Mouse (Mus musculus): ENCODE measurements around the gene Folr2.

DNA sequence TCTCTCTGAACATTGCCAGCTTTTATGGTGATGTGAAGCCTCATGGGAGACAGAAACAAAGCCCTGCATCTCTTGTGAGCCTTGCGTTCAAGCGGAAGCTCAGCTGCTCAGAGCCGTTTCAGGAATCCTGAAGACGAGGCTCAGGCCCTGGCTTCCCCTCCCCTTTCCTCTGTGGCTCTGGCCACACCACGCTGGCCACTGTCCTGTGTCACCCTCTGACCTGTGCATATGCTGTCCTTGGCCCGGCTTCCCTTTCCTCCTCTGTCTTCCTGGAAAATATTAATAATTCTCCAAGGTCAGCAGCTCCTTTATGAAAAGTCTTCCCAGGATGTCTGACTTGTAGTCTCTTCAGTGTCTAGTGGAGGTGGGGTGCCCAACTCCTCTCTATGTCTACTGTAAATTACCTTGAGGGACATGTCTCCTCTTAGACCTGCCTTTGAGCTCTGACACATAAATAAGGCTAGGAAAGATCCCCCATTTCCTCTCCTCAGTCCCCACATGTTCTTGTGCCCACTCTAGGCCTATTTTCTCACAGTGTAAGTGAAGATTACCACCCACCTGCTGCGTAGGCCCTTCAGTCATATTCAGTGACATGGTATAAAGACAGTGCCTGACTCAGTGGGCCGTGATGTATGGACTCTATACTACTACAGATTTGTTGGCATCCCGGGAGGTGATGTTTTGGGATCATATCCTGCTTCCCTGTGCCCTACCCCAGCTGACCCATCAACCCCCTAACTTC is 25.6 kb upstream of the Folr2 start:
- TF ChIP-seq CTCF (IDR thresholded peaks at IDR 0.05; ENCODE audit: borderline replicate concordance, insufficient read depth, low read depth, low read length) (no peak), POLR2A (IDR thresholded peaks at IDR 0.05; ENCODE audit: borderline replicate concordance, insufficient read depth, low read length) (no peak)

All from cerebellum, adult 2 months (tissue).